22 mouse cellular contexts compared by ENCODE assay signal in the genomic region with DNA sequence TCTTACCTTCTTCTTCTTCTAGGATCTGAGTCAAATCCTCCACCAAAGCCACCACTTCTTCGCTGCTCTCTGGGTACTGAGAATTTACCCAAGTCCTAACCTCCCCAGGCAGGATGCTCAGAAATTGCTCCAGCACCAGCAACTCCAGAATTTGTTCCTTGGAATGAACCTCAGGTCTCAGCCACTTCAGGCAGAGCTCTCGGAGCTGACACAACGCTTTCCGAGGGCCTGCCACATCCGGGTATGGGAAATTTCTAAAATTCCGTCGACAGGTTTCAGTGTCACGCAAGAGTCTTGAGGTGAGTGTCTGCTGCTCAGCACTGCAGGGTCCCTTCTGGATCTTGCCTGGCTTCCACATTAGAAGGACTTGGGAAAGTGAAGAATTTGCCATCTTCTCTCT. TPM values are rescaled to one million over a fixed set of nuclear protein-coding genes. Genes with fewer than 3 reads are reported as not detected.
"Had no signal": no experiment of that assay in that cellular context is flagged by ENCODE, and none has a peak within 500 bp of the region (broad histone marks: within the 10 kb centered on the region; RNA-seq: fewer than 3 reads in every experiment).

No protein-coding gene starts in this region.

- DNase-seq: left cerebral cortex, postnatal 4 days; liver; liver, embryonic 13.5 days; liver, postnatal 0 days; lung, adult 18-20 months; lung, adult 2 months; lung, embryonic 14.5 days; lung, postnatal 10 days; lung, postnatal 14 days; lung, postnatal 36 days; lung, postnatal 4 days; midbrain, embryonic 14.5 days had no signal

RNA-seq across cellular contexts. Expression of a gene that starts 24.6 kb away (rescaled TPM):
- total RNA-seq: left cerebral cortex, postnatal 10 days; left cerebral cortex, postnatal 14 days; left cerebral cortex, postnatal 25 days; left cerebral cortex, postnatal 36 days; left cerebral cortex, postnatal 4 days; liver, adult 2 months; megakaryocyte progenitor cell, adult 5-6 weeks; megakaryocyte, adult 5-6 weeks; megakaryocyte-erythroid progenitor cell, adult 5-6 weeks; midbrain, postnatal 0 days; monocyte, adult 5-6 weeks had no signal
